Mouse (Mus musculus) layer of hippocampus, postnatal 14 days (tissue): ENCODE measurements at regions not wholly inside any gene's neighbourhood (a gene's known extent, or its start where the extent isn't known, plus 50 kb on each side); places are given as distances from the start of the nearest gene placed in this dataset.

Experiments used
- DNase-seq, 2 experiments: peaks; one replicate each; pipeline ENCODE4 v3.0.0; 2021 to 2022; ENCODE audit warnings: low spot score in 2 of 2, mixed read lengths in 1 of 2

GRCm38 (mm10) chr8:40152451-40152850, 522.4 kb upstream of the Adam24 start:
- DNase-seq = no peak

GRCm38 (mm10) chr8:40186715-40187583, 487.9 kb upstream of the Adam24 start:
- DNase-seq = no peak

DNA sequence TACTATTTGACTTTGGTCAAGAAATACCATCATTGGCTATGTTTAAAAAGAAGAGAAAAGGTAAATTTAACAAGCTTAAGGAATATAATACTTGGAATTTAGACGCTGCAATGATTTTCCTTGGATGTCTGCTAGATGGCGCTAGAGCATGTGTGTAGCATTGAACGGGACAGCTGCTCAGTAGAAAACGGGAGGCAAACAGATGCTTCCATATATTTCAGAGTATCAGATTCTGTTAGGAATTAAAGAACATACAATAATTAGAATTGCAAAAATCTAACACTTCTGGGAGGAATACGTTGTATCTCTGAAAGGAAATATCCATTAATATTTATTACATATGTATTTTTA, 487.3 kb upstream of the Adam24 start:
- DNase-seq = peak; percentile 24 to 75

- no peak for DNase-seq
Observed at GRCm38 (mm10) chr8:40192266-40192665, 482.6 kb upstream of the Adam24 start.

GRCm38 (mm10) chr8:40193148-40193547, 481.7 kb upstream of the Adam24 start:
- no peak for DNase-seq

DNA sequence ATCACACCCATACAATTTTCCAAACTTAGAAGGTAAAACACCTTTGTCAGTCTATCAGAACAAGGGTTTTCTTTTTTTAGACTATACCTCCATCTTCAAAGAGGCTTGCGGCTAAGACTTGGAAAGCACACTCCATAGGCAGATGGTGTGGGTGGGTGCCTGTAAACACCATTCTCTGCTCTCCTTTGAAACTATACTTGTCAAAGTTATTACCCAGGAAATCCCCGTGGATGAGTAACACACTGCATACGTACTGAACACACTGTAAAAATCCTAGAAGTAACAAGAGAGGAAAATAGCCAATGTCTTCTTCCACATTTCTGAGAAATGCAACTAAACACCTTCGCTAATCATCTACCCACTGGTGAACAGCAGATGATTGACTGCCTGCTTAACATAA, 464.0 kb upstream of the Adam24 start:
- no peak for DNase-seq

- DNase-seq = no peak
Observed at GRCm38 (mm10) chr8:40223521-40223920, 451.4 kb upstream of the Adam24 start.

- peak in 1 of 2 experiments; percentile 55 for DNase-seq
Observed at GRCm38 (mm10) chr8:40227262-40227661, 447.6 kb upstream of the Adam24 start.
